Mouse (Mus musculus) mammary gland, adult 2 months (tissue): ENCODE measurements around the gene Cyp3a59. TPM values are rescaled to one million over a fixed set of nuclear protein-coding genes. Genes with fewer than 3 reads are reported as not detected.

Experiments
- polyA plus RNA-seq: library from polyadenylated mRNA; depleted of rRNA; stranded (reverse); fragments of >200 nt; gene quantifications from 2 replicates; pipeline ENCODE4 v1.2.3, GENCODE M21; 2012; ENCODE audit warnings: low replicate concordance; rRNA removed

The Cyp3a59 gene
- not detected in 2 replicates for polyA plus RNA-seq

DNA sequence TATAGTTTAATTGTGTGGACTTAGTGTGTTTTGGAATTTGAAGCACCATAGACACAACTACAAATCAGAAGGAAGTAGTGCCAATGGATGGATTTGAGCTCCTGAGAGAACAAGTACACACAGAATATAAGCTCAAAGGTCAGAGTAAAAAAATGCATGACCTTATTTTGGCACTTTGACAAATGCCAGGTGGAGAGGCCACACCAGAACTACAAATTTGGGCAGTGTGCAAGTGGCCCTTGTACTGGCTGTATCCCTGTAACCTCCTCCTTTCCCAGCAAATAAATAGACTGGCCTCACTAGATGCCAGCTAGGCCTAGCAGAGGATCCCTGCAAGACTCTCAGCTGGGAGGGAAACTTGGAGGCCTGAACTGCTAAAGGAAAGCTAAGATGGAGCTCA, at the start of gene Cyp3a59:
TSS of gene Cyp3a59 (plus strand) at position 313 of the 400 bp plus-strand sequence.

GRCm38 (mm10) chr5:146160439-146160838, 81.4 kb downstream of the Cyp3a59 start, which contains the start of gene Gm5565:
TSS of gene Gm5565 (minus strand) at chr5:146160539.

Other genes starting within 250 kb of the Cyp3a59 start
- gene Cyp3a11, start 199.3 kb upstream of the Cyp3a59 start, polyA plus RNA-seq = 1.8 TPM in 1 of 2 replicates, not detected in the other
- gene Cyp3a25, start 69.6 kb upstream of the Cyp3a59 start, polyA plus RNA-seq = 0.24 TPM in 1 of 2 replicates, not detected in the other
- gene Gm5565, start 81.3 kb downstream of the Cyp3a59 start, polyA plus RNA-seq = not detected in 2 replicates
- gene Gm6309, start 91.5 kb downstream of the Cyp3a59 start, polyA plus RNA-seq = not detected in 2 replicates
- 0.86 and 2.0 TPM in 2 replicates for gene 1700001J03Rik, start 106.0 kb downstream of the Cyp3a59 start, polyA plus RNA-seq
- 13.6 and 16.8 TPM in 2 replicates for gene Rnf6, start 142.3 kb downstream of the Cyp3a59 start, polyA plus RNA-seq
- gene Cdk8, start 152.0 kb downstream of the Cyp3a59 start, polyA plus RNA-seq = 24.4 and 35.1 TPM in 2 replicates